ENCODE assay signal across 8 mouse cellular contexts in the genomic region with DNA sequence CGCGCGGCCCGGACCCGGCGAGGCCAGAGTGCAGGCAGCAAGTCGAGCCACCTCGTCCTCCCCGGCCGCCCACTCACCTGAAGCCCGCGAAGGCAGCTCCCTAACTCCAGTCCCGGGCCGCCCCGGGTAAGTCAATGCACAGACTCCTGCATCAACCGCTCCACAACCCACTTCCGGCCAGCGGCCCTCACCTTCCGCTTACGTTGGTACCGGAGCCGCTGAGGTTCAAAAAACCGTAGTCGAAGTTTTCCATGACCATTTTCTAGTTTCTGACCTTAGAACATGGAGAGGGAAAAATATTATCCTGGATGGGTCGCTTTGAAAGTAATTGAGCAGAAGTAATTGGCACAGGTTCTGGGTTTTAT. TPM values are rescaled to one million over a fixed set of nuclear protein-coding genes. Genes with fewer than 3 reads are reported as not detected.
A peak's percentile ranks its signal among the peaks of the same experiment; 100 is the strongest.
DNase-seq lines count a peak whose midpoint lies in the region; ATAC-seq and TF ChIP-seq lines count a peak whose summit lies in the region.

Gene Fastkd5 (minus strand): TSS at position 189 of the 365 bp plus-strand sequence.
Gene Ubox5 (minus strand): TSS at position 200 of the 365 bp plus-strand sequence.

- peak; percentile 88 for ATAC-seq in activated CD4-positive, CD25-positive, alpha-beta regulatory T cell, adult 4 months
- peak; percentile 83 for ATAC-seq in megakaryocyte progenitor cell, adult 5-6 weeks (replicated peaks; ENCODE audit: poor library complexity)

- H3K4me3 ChIP-seq in cortical plate, adult 2 months (ENCODE audit: insufficient read depth, low read length): peak within 1 kb of the TSS; percentile 92

- TF ChIP-seq POLR2A in cortical plate, adult 2 months (IDR thresholded peaks at IDR 0.05; ENCODE audit: extremely low read depth, insufficient read depth, low read length): peak; percentile 49; the same call in 1 of the 2 replicates

- peak; percentile 83 for DNase-seq in gastrocnemius, adult 8-10 months (ENCODE audit: low spot score in 2 of 2)
- DNase-seq in hindlimb bud, embryonic 11.5 days (ENCODE audit: extremely low spot score, low read depth, low spot score): peak; percentile 47
- peak; percentile 83 to 96 for DNase-seq in left cerebral cortex, adult 8-10 months (ENCODE audit: low spot score in 2 of 2)
- DNase-seq in right cerebral cortex, postnatal 14 days: peak; percentile 93
- peak; percentile 89 to 90 for DNase-seq in urinary bladder, postnatal 36 days (ENCODE audit: low spot score in 2 of 2)

- H3K4me1 ChIP-seq in cortical plate, adult 2 months (ENCODE audit: control insufficient read depth, insufficient read depth, low read length): peaks cover 1% of the 10 kb centered on the region; the same call in 1 of the 2 replicates

- H3K27ac ChIP-seq in cortical plate, adult 2 months (ENCODE audit: insufficient read depth, low read length): 0 out of 2 replicates have a peak within 1 kb of the TSS, but pooled peaks have one; percentile 15

- TF ChIP-seq CTCF in cortical plate, adult 2 months (IDR thresholded peaks at IDR 0.05; ENCODE audit: extremely low read depth, insufficient read depth, low read length): no peak

RNA-seq across cellular contexts. Expression of gene Fastkd5, which starts in this region (rescaled TPM):
- 10 to 100 TPM in 1 of 2 experiments, 1 to 10 TPM in 1; 9.0 to 11.0 TPM for polyA plus RNA-seq in activated CD4-positive, CD25-positive, alpha-beta regulatory T cell, adult 4 months (2017; shearing (Covaris generic))
- polyA plus RNA-seq in cortical plate, adult 2 months (2012; rRNA removed): 3.7 and 4.8 TPM in 2 replicates
- 1 to 10 TPM; 5.1 to 7.7 (median 6.7) TPM for total RNA-seq in gastrocnemius, adult 8-10 months (2022)
- 1 to 10 TPM; 6.5 to 9.2 (median 7.3) TPM for total RNA-seq in left cerebral cortex, adult 8-10 months (2022)
- total RNA-seq in megakaryocyte progenitor cell, adult 5-6 weeks (2015): 16.1 and 21.0 TPM in 2 replicates
- total RNA-seq in megakaryocyte progenitor cell, adult 5-6 weeks (2017): 20.3 and 22.8 TPM in 2 replicates

RNA-seq across cellular contexts. Expression of gene Ubox5, which starts in this region (rescaled TPM):
- polyA plus RNA-seq in activated CD4-positive, CD25-positive, alpha-beta regulatory T cell, adult 4 months (2017; shearing (Covaris generic)): 1 to 10 TPM; 8.4 to 9.0 TPM
- 11.0 and 11.3 TPM in 2 replicates for polyA plus RNA-seq in cortical plate, adult 2 months (2012; rRNA removed)
- 1 to 10 TPM; 4.7 to 6.0 (median 5.2) TPM for total RNA-seq in gastrocnemius, adult 8-10 months (2022)
- total RNA-seq in left cerebral cortex, adult 8-10 months (2022): 10 to 100 TPM; 11.7 to 14.7 (median 12.5) TPM
- total RNA-seq in megakaryocyte progenitor cell, adult 5-6 weeks (2015): 5.7 and 9.3 TPM in 2 replicates
- 7.1 and 7.3 TPM in 2 replicates for total RNA-seq in megakaryocyte progenitor cell, adult 5-6 weeks (2017)

Comparison
In these comparisons a context has a peak if more than half of its experiments do, and no peak if none do; other contexts are left out.
1. Peak in every context shown above with its lines: DNase-seq, ATAC-seq, H3K4me3 ChIP-seq and H3K27ac ChIP-seq.